ENCODE assay signal across 32 mouse cellular contexts in genomic region chr8:125471374-125471773, GRCm38 (mm10).
DNase-seq lines count a peak whose midpoint lies in the region; ATAC-seq and TF ChIP-seq lines count a peak whose summit lies in the region.
"Had no signal": no experiment of that assay in that cellular context is flagged by ENCODE, and none has a peak within 500 bp of the region (broad histone marks: within the 10 kb centered on the region; RNA-seq: fewer than 3 reads in every experiment).

No protein-coding gene starts in this region.

- 57% methylated on average over 9 of the region's 9 CpGs for WGBS in hindbrain, embryonic 10.5 days
- 72% methylated on average over 9 of the region's 9 CpGs for WGBS in hindbrain, embryonic 13.5 days
- WGBS in kidney, adult 2 months = 66% methylated on average over 9 of the region's 9 CpGs
- 66% methylated on average over 9 of the region's 9 CpGs for WGBS in kidney, embryonic 16.5 days

- H3K27me3 ChIP-seq in hindbrain, embryonic 10.5 days (ENCODE audit: insufficient read depth, poor library complexity, severe bottlenecking) = no peaks in the 10 kb centered on the region
- H3K27me3 ChIP-seq in hindbrain, embryonic 13.5 days = 0 out of 2 replicates have a peak, but pooled peaks cover 2% of the 10 kb centered on the region
- H3K27me3 ChIP-seq in kidney, adult 2 months (replicated peaks; ENCODE audit: control insufficient read depth, insufficient read depth, low read length) = no peaks in the 10 kb centered on the region
- no peaks in the 10 kb centered on the region for H3K27me3 ChIP-seq in kidney, embryonic 16.5 days (ENCODE audit: insufficient read depth, low read length)
- H3K27me3 ChIP-seq: CH12.LX; embryonic facial prominence, embryonic 13.5 days; forebrain, embryonic 13.5 days; heart, embryonic 13.5 days; hindbrain, embryonic 15.5 days; Patski had no signal

- TF ChIP-seq POLR2A in kidney, adult 2 months (IDR thresholded peaks at IDR 0.05; ENCODE audit: low read depth, low read length) = no peak

- no peak for DNase-seq in hindbrain, embryonic 10.5 days (ENCODE audit: low spot score)
- DNase-seq in kidney, adult 2 months = peak; percentile 63
- DNase-seq in kidney, postnatal 10 days = no peak
- peak; percentile 27 for DNase-seq in kidney, postnatal 14 days
- DNase-seq in T-cell, adult 2 months (ENCODE audit: low spot score) = no peak
- DNase-seq: adrenal gland, adult 2 months; adrenal gland, postnatal 14 days; B cell, adult 2 months; cerebellum, adult 11 months; cerebellum, adult 2 months; cerebellum, adult 9-11 months; cerebellum, postnatal 25 days; embryo, embryonic 11 days; gastrocnemius, postnatal 10 days; gastrocnemius, postnatal 36 days; heart, adult 2 months; heart, postnatal 36 days had no signal

- peaks cover 65% of the 10 kb centered on the region for H3K36me3 ChIP-seq in hindbrain, embryonic 10.5 days
- H3K36me3 ChIP-seq in hindbrain, embryonic 13.5 days = peaks cover 60% of the 10 kb centered on the region
- no peaks in the 10 kb centered on the region for H3K36me3 ChIP-seq in kidney, adult 2 months (ENCODE audit: control insufficient read depth, insufficient read depth, low read length)
- peaks cover 19% of the 10 kb centered on the region for H3K36me3 ChIP-seq in kidney, embryonic 16.5 days (ENCODE audit: insufficient read depth, low read length)
- H3K36me3 ChIP-seq: G1E had no signal

- H3K4me3 ChIP-seq in hindbrain, embryonic 10.5 days = no peak overlapping the region
- no peak overlapping the region for H3K4me3 ChIP-seq in hindbrain, embryonic 13.5 days
- H3K4me3 ChIP-seq in kidney, adult 2 months (ENCODE audit: insufficient read depth, low read depth, low read length) = no peak overlapping the region
- no peak overlapping the region for H3K4me3 ChIP-seq in kidney, embryonic 16.5 days (ENCODE audit: low read length)
- H3K4me3 ChIP-seq: embryonic facial prominence, embryonic 10.5 days; embryonic facial prominence, embryonic 13.5 days; erythroblast, embryonic 14.5 days; forebrain, embryonic 10.5 days; forebrain, embryonic 13.5 days; heart, adult 2 months; heart, embryonic 10.5 days; heart, embryonic 13.5 days; hindbrain, embryonic 15.5 days had no signal

- no peak overlapping the region for H3K4me2 ChIP-seq in hindbrain, embryonic 13.5 days
- no peak overlapping the region for H3K4me2 ChIP-seq in kidney, embryonic 16.5 days (replicated peaks; ENCODE audit: low read depth, low read length)
- H3K4me2 ChIP-seq: embryonic facial prominence, embryonic 13.5 days; forebrain, embryonic 13.5 days; heart, embryonic 13.5 days; hindbrain, embryonic 15.5 days had no signal

- no peak for ATAC-seq in hindbrain, embryonic 13.5 days (ENCODE audit: low FRiP score)
- no peak for ATAC-seq in kidney, embryonic 16.5 days (ENCODE audit: low FRiP score, low TSS enrichment)
- ATAC-seq in erythroid progenitor cell, adult 5-6 weeks (replicated peaks; ENCODE audit: low FRiP score, poor library complexity, severe bottlenecking) = peak; percentile 37; the same call in 1 of the 2 replicates
- ATAC-seq: forebrain, embryonic 13.5 days; forebrain, embryonic 16.5 days; Patski had no signal

- TF ChIP-seq CTCF in kidney, adult 2 months (conservative IDR thresholded peaks at IDR 0.05; ENCODE audit: insufficient read depth, insufficient read length, low read depth, low read length) = no peak

- H3K27ac ChIP-seq in hindbrain, embryonic 10.5 days = 0 out of 2 replicates have a peak overlapping the region, but pooled peaks have one; percentile 23
- no peak overlapping the region for H3K27ac ChIP-seq in hindbrain, embryonic 13.5 days
- H3K27ac ChIP-seq in kidney, adult 2 months (ENCODE audit: insufficient read depth, low read depth, low read length) = no peak overlapping the region
- H3K27ac ChIP-seq in kidney, embryonic 16.5 days (ENCODE audit: low read length) = no peak overlapping the region
- H3K27ac ChIP-seq: embryonic facial prominence, embryonic 10.5 days; embryonic facial prominence, embryonic 13.5 days; forebrain, embryonic 10.5 days; forebrain, embryonic 13.5 days; heart, adult 2 months; heart, embryonic 10.5 days; heart, embryonic 13.5 days; hindbrain, embryonic 15.5 days had no signal

- no peaks in the 10 kb centered on the region for H3K9me3 ChIP-seq in hindbrain, embryonic 10.5 days
- no peaks in the 10 kb centered on the region for H3K9me3 ChIP-seq in hindbrain, embryonic 13.5 days
- H3K9me3 ChIP-seq in kidney, embryonic 16.5 days (ENCODE audit: low read length) = no peaks in the 10 kb centered on the region
- H3K9me3 ChIP-seq: embryonic facial prominence, embryonic 10.5 days; embryonic facial prominence, embryonic 13.5 days; forebrain, embryonic 10.5 days; forebrain, embryonic 13.5 days; heart, embryonic 10.5 days; heart, embryonic 13.5 days; hindbrain, embryonic 15.5 days had no signal

- H3K4me1 ChIP-seq in hindbrain, embryonic 10.5 days (replicated peaks) = peaks cover 14% of the 10 kb centered on the region
- peaks cover 19% of the 10 kb centered on the region; the same call in 1 of the 2 replicates for H3K4me1 ChIP-seq in hindbrain, embryonic 13.5 days (replicated peaks)
- H3K4me1 ChIP-seq in kidney, adult 2 months (ENCODE audit: control insufficient read depth, insufficient read depth, low read length) = peaks cover 6% of the 10 kb centered on the region; the same call in 1 of the 2 replicates
- H3K4me1 ChIP-seq in kidney, embryonic 16.5 days (ENCODE audit: insufficient read depth, low read length) = no peaks in the 10 kb centered on the region

- no peak overlapping the region for H3K9ac ChIP-seq in hindbrain, embryonic 13.5 days
- no peak overlapping the region for H3K9ac ChIP-seq in kidney, embryonic 16.5 days (replicated peaks; ENCODE audit: low read length)
- H3K9ac ChIP-seq: embryonic facial prominence, embryonic 13.5 days; forebrain, embryonic 13.5 days; heart, embryonic 13.5 days; hindbrain, embryonic 15.5 days had no signal

Comparison
In these comparisons a context has a peak if more than half of its experiments do, and no peak if none do; other contexts are left out.
1. DNase-seq: peak in kidney, adult 2 months (single experiment) and kidney, postnatal 14 days (single experiment); none in hindbrain, embryonic 10.5 days (single experiment), kidney, postnatal 10 days (single experiment) and T-cell, adult 2 months (single experiment).